Mouse (Mus musculus): ENCODE results near the gene Psmd8.

The Psmd8 gene

GRCm38 (mm10) chr7:29134230-29134629 lies 46.3 kb downstream of the Psmd8 start:
- DNase-seq: no peak

GRCm38 (mm10) chr7:29128725-29129124 lies 51.8 kb downstream of the Psmd8 start:
- peak in 1 of 2 experiments; percentile 23 for DNase-seq

DNA sequence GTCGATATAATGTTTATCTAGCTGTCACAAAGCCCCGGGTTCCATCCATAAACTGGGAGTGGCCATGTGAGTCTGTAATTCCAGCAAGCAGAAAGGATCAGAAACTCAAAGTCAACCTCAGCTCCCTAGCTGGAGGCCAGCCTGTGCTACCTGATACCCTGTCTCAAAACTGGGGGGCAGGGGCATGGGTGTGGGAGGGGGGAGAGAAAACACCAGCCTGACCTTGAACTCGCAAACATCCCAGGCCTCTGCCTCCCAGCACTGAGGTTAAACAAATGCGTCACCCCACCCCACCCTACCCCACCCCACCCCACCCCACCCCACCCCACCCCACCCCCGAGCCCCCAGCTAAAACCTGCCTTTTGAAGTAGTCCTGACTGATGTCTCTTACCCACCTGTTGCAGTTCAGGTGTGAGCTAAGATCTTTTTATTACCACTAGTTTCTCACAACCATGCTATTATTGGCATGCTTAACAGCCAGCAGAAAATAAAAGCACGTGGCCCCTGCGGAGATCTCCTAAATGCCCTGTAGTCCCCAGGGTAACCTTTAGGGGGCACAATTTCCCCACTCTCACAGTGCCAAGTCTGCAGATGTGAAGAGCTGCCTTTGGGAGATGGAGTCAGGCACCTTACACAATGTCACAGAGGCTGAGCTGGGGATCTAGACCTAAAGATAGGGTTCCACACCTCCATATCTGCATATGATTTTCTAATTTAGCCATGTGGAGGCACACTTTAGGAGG lies 54.2 kb downstream of the Psmd8 start:
- peak; percentile 33 to 36 for DNase-seq

- DNase-seq: peak; percentile 32 to 44
Observed at GRCm38 (mm10) chr7:29124970-29125369, 55.5 kb downstream of the Psmd8 start, which contains the start of gene Ryr1. TSS of gene Ryr1 (minus strand) at chr7:29125179.
